Mouse (Mus musculus): ENCODE measurements around the gene Rps27.

The Rps27 gene

DNA sequence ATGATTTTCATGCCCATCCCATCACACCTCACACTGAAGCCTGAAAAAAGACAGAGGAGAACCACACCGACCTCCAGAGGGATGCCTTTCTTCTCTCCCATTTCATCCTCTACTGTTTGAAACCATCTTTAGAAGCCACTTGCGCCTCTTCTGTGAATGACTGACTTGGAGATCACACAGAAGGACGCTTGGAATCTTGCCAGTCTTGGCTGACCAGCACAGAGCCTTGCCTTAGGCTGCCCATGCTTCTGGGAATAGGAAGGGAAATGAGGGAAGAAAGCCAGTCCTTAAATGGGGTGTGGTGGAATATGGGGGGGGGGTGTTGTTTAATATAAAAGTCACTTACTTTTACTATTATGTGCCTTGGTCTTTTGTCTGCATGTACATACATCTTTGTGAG lies 29.9 kb downstream of the Rps27 start:
- no peak for DNase-seq (ENCODE audit: low spot score in 2 of 2)

DNA sequence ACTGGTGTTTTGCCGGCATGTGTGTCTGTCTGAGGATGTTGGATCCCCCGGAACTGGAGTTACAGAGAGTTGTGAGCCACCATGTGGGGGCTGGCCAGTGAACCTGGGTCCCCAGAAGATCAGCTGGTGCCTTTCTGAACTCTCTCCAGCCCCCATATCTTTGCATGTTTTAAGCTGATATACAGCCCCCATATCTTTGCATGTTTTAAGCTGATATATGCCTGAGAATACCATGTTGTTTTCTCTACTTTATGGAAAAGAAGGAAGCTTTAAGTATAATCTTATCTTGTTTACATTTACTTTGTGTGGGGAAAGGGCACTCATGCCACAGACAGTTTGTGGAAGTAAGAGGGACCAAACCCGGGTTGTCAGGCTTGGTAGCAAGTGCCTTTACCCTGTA lies 33.9 kb downstream of the Rps27 start:
- DNase-seq (ENCODE audit: low spot score in 2 of 2): no peak
